Mouse (Mus musculus): Measurements from ENCODE around the gene Atp2b2.

The Atp2b2 gene

GRCm38 (mm10) chr6:113892091-113892674, 150.2 kb downstream of the Atp2b2 start:
- no peak for DNase-seq (ENCODE audit: extremely low read depth, insufficient read length, low spot score)

- DNase-seq (ENCODE audit: extremely low read depth, insufficient read length, low spot score): no peak
These were observed 151.0 kb downstream of the Atp2b2 start for GRCm38 (mm10) chr6:113891225-113891967.

DNA sequence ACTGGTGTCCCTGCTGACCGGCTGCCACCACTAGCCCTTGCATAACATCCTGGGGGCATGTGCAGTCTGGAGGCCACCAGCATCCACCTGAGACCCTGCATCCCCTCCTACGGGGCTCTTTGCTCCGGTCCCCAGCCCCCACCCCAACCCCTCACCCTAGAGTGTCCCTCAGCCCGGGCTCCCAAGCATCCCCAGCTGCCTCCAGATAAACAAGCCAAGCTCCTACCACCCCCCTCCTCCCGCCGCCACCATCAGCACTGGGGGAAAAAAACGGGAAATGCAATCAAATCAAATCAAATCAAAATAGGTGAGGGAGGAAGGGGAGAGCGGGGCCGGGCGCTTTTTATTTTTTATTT, 151.6 kb downstream of the Atp2b2 start:
- no peak for DNase-seq (ENCODE audit: extremely low read depth, insufficient read length, low spot score)

DNA sequence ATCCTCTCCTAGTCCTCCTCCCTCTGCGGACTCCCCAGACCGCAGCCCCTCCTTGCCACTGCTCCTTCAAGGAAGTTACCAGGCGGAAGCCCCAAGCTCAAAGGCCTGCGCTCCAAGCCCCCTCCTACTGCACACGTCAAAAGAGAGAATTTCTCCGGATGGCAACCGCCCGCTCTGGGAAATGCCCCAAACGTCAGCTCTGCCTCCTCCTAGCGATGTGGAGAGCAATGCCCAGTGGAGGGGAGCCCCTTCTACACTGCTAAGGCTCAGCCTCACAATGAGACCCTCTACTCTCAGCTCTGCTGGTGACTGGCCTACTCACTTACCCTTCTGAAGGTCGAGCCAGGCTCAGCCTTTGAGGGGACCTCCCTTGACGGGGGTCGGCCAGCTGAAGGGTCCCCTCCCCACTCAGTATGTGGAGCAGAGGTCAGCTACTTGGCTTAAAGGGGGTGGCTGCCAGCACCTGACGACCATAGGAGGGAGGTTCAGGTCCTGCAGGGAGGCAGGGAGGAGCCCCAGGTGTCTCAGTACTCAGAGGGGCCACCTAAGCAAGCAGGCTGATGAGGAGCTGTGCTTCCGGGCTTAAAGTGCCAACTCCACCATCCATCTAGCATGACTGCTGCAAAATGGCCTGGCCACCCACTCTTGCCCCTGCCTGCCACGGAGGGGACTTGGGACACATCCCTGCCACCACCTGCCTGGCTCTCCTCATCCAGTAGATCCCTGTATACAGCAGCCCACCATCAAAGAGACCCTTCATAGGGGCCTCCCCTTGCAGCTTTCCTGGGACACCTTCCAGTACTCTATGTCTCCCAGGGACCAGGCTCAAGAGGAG, 152.2 kb downstream of the Atp2b2 start:
- no peak for DNase-seq (ENCODE audit: extremely low read depth, insufficient read length, low spot score)

GRCm38 (mm10) chr6:113889180-113889579, 153.2 kb downstream of the Atp2b2 start:
- DNase-seq (ENCODE audit: extremely low read depth, insufficient read length, low spot score): no peak

- DNase-seq (ENCODE audit: extremely low read depth, insufficient read length, low spot score): no peak
These were observed 155.5 kb downstream of the Atp2b2 start for GRCm38 (mm10) chr6:113886886-113887285.

DNA sequence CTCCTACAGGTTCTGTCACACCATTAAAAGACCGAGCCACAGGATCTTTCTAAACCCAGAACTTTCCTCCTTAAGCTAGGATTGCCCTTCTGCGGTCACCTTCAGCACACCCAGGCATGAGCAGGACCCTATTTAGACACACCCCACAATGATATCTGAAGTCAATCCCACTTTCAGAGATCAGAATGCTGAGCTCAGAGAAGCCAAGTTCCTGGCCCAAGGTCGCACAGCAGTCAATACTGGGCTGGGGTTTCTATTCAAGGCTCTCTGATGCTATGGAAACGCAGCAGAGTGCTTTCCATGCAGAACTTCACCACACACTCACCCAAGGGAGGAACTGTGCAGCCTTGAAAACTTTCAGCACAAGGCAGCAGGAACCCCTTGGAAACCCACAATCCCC, 157.6 kb downstream of the Atp2b2 start:
- no peak for DNase-seq (ENCODE audit: extremely low read depth, insufficient read length, low spot score)

DNA sequence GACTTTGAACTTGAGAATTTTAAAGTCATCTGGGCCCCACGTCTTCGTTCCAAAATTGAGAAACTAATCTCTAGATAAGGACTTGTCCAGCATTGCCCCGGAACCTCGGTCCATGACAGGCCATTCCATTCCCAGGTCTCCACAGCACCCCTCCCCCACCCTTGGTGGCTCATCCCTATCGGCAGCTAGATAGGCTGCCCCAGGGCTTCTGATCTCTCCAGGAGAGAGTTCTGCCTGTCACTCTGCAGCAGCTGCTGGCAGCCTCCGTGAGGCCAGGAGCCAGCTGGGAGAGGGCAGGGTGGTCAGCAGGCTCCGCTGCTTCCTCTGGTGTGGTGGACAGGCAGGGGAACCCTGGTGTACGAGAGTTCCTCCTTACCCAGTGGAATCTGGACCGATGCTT, 159.2 kb downstream of the Atp2b2 start:
- no peak for DNase-seq (ENCODE audit: extremely low read depth, insufficient read length, low spot score)

DNA sequence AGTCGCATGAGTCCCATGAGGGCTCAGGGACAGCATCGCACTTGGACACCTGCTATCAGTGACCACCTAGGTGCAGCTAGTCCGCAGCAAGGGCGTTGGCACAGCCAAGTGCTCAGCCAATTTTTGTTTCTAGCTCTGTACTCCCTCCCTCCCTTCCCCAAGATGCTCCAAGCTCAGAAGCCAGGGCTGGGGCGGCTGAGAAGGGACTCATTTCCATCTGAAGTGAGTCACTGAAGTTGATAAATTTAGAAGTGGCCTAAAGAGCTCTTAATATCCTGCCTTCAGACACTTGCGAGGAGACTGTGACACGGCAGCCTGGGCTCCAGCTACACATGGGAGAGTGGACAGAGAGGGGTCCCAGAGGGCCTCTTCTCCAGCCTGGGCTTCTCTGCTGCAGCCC, 160.0 kb downstream of the Atp2b2 start:
- DNase-seq (ENCODE audit: extremely low read depth, insufficient read length, low spot score): no peak

- DNase-seq (ENCODE audit: extremely low read depth, insufficient read length, low spot score): no peak
These were observed 160.7 kb downstream of the Atp2b2 start for GRCm38 (mm10) chr6:113881561-113882243.

- DNase-seq (ENCODE audit: extremely low read depth, insufficient read length, low spot score): no peak
These were observed 163.0 kb downstream of the Atp2b2 start for GRCm38 (mm10) chr6:113879366-113879765.

GRCm38 (mm10) chr6:113878510-113879128, 163.8 kb downstream of the Atp2b2 start:
- no peak for DNase-seq (ENCODE audit: extremely low read depth, insufficient read length, low spot score)

DNA sequence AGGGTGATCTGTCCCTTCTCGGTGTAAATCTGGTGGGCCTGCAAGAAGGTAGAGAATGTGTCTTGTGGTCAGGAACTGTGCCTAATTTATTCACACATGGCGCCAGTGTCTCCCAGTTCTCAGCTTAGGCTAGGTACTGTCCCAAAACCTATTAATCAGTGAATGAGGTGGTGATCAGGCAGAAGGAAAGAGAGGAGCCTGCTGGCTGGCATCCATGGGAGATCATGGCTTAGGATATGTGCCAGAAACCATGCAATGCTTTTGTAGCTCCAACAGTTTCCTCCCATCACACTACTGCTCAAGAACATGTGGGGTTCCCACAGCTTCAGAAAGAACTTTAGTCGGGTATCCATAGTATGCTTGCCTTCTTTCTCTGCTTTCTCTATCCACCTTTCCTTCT, 165.8 kb downstream of the Atp2b2 start:
- DNase-seq (ENCODE audit: extremely low read depth, insufficient read length, low spot score): no peak

- no peak for DNase-seq (ENCODE audit: extremely low read depth, insufficient read length, low spot score)
These were observed 167.2 kb downstream of the Atp2b2 start for GRCm38 (mm10) chr6:113875201-113875600.

DNA sequence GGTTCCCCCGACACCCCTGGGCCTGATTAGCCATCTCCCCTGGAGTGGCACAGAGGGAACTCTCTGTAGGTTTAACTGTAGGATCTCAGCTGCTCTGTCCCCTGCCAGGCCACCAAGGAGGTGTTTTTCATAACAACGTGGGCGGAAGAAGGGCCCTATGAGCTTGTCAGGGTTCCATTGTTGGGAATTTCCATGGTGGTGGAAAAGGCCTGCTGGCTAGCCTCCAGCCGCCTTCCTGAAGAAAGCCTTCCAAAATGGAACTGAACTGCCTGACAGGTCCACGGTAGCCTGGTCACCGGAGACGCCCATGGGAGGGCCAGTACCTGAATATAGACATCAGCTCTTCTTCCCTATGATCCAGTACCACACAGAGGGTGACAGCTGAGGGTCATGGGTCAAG, 169.8 kb downstream of the Atp2b2 start:
- DNase-seq (ENCODE audit: extremely low read depth, insufficient read length, low spot score): no peak

DNA sequence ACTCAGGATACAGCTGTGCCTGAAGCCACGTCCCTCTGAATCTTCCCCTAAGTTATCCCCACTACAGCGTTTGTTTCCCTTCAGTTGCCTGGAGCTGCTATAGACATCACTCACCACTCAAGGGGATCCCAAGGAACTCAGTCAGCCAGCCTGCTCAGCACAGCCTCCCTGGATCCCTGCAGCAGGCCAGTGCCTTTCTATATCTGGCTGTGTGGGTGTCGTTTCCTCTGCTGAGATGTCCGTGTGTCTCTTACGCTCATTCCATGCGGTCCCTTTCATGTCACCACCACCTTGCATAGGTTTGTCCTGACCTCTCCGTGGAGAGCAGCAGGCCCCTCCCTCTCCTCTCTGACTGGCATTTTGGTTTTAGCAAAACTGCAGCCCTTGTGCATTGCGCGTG, 171.6 kb downstream of the Atp2b2 start:
- no peak for DNase-seq (ENCODE audit: extremely low read depth, insufficient read length, low spot score)

GRCm38 (mm10) chr6:113868552-113868951, 173.9 kb downstream of the Atp2b2 start:
- no peak for DNase-seq (ENCODE audit: extremely low read depth, insufficient read length, low spot score)

DNA sequence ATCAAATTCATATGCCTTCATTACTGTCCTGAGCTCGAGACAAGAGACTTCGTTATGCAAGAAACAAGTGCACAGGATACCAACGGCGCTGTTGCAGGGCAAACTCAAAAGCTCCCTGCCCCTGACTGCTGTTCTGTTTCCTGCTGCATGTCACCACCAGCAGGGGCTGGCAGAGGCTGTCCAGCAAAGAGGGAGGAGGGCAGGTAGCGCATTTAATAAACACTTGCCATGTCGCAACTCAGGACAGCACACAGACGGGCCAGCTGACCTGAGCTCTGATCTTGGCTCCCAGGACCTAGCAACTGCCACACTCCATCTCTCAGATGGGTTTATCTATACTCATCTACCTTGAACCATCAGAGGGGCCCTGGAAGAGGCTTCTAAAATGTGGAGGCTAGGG, 176.7 kb downstream of the Atp2b2 start:
- DNase-seq (ENCODE audit: extremely low read depth, insufficient read length, low spot score): no peak

DNA sequence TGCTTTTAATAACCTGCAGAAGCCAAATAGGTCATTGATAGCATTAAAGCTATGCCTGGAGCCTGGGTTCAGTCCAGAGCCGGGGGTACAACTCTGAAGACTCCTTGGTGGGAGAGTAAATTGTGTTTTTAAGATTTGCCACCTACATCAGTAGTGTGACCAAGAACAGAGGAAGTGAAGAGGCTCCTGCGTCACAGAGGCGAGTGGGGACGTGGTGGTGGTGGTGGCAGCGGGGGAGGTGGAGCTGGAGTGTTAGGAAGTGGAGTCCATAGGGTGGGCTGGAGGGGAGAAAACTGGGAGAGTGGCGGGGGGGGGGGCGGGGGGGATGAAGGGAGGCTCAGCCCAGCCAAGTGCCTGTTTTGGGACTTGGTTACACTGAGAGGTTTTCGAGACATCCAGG, 177.6 kb downstream of the Atp2b2 start:
- no peak for DNase-seq (ENCODE audit: extremely low read depth, insufficient read length, low spot score)

GRCm38 (mm10) chr6:113862955-113863354, 179.5 kb downstream of the Atp2b2 start:
- no peak for DNase-seq (ENCODE audit: extremely low read depth, insufficient read length, low spot score)

DNA sequence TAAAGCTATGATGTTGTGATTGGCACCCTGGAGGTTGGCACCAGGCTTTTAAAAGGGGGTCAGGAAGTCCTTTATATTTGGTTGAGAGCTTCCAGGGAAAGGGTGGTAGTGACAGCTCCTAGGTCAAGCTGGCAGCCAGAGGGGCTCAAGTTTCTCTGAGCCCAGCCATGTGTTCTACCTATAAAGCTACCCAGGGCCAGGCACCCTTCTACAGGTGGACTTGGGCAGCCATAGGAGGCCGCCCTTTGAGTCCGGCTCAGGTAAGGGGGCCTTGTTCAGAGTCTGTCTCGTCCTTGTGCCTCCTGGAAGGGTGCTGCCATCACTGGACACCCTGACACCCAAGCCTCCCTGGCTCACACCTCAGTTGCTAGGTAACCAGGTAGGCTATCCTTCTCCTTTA, 180.5 kb downstream of the Atp2b2 start:
- DNase-seq (ENCODE audit: extremely low read depth, insufficient read length, low spot score): no peak
